Mouse (Mus musculus): ENCODE measurements around the gene Hcfc1r1.

The Hcfc1r1 gene

GRCm38 (mm10) chr17:23722376-23723125 lies 49.2 kb downstream of the Hcfc1r1 start, which contains the start of gene 1520401A03Rik:
1520401A03Rik (minus strand) TSS chr17:23722783.
- DNase-seq: no peak

Measured in kidney, adult 9 months (tissue).